Mouse (Mus musculus): Measurements from ENCODE around the gene Atp5c1. TPM values are rescaled to one million over a fixed set of nuclear protein-coding genes. Genes with fewer than 3 reads are reported as not detected.

Atp5c1 gene
- polyA plus RNA-seq, 1 experiment from 2014 or later: 993 TPM

DNA sequence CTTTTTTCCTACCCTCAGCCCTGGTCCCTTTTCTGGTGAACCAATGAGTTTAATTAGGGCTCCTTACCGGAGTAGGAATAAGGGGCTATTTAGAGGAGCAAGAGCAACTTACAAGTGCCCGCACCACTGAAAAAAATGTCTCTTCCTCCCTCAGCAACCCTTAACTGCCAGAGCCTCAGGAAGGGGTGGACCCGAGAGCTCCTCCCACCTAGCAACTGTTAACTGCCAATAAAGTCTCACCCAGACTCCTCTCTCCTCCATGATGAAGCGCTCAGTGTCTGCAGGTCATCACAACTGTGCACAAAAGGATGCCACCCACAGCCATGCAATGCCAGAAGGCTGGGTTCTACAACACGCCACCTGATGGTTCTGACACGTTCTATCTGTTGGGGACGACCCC lies 8.6 kb downstream of the Atp5c1 start:
- H3K4me2 ChIP-seq (replicated peaks; ENCODE audit: low read depth): no peak overlapping the region
- H3K27ac ChIP-seq (ENCODE audit: low read depth, low read length): no peak overlapping the region
- WGBS: 79% methylated on average over 7 of the region's 7 CpGs
- peaks cover 24% of the 10 kb centered on the region for H3K36me3 ChIP-seq (ENCODE audit: control insufficient read depth, insufficient read depth)
- no peaks in the 10 kb centered on the region for H3K9me3 ChIP-seq (ENCODE audit: control insufficient read depth)
- H3K4me3 ChIP-seq (ENCODE audit: low read depth, low read length): no peak overlapping the region
- ATAC-seq: no peak
- no peak overlapping the region for H3K9ac ChIP-seq (ENCODE audit: low read depth, low read length)
- H3K4me1 ChIP-seq (replicated peaks; ENCODE audit: control insufficient read depth, insufficient read depth, low read length): 0 out of 2 replicates have a peak, but pooled peaks cover 5% of the 10 kb centered on the region
- H3K27me3 ChIP-seq (replicated peaks; ENCODE audit: control insufficient read depth, insufficient read depth, low read length): no peaks in the 10 kb centered on the region
- no peak for TF ChIP-seq CTCF (IDR thresholded peaks at IDR 0.05; ENCODE audit: low read depth)

GRCm38 (mm10) chr2:10058836-10059235 lies 21.5 kb downstream of the Atp5c1 start:
- Histone ChIP-seq H3K4me1 (replicated peaks; ENCODE audit: control insufficient read depth, insufficient read depth, low read length) (no peaks in the 10 kb centered on the region), H3K27ac (ENCODE audit: low read depth, low read length) (no peak overlapping the region), H3K9me3 (ENCODE audit: control insufficient read depth) (no peaks in the 10 kb centered on the region), H3K9ac (ENCODE audit: low read depth, low read length) (no peak overlapping the region), H3K4me3 (ENCODE audit: low read depth, low read length) (no peak overlapping the region), H3K36me3 (ENCODE audit: control insufficient read depth, insufficient read depth) (peaks cover 88% of the 10 kb centered on the region), H3K4me2 (replicated peaks; ENCODE audit: low read depth) (no peak overlapping the region), H3K27me3 (replicated peaks; ENCODE audit: control insufficient read depth, insufficient read depth, low read length) (no peaks in the 10 kb centered on the region)
- no peak for ATAC-seq
- TF ChIP-seq CTCF (IDR thresholded peaks at IDR 0.05; ENCODE audit: low read depth): no peak
- 68% methylated on average over 5 of the region's 5 CpGs for WGBS

DNA sequence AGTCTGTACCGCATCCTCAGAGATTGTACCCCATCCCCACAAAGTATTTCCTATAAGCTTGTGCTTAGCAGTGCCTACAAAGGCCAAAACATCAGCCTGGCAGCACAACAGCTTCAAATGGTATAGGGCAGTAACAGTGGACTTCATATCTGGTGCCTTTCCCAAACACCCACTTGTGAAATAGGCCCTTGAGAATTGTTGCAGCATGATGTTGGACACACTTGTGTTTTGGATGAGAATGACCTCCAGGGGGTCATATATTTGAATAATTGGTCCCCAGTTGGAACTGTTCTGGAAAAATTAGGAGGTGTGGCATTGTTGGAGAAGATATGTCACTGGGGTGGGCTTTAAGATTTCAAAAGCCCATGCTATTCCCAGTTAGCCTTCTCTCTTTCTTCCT lies 28.3 kb downstream of the Atp5c1 start:
- Histone ChIP-seq H3K27me3 (replicated peaks; ENCODE audit: control insufficient read depth, insufficient read depth, low read length) (no peaks in the 10 kb centered on the region), H3K4me2 (replicated peaks; ENCODE audit: low read depth) (no peak overlapping the region), H3K4me1 (replicated peaks; ENCODE audit: control insufficient read depth, insufficient read depth, low read length) (no peaks in the 10 kb centered on the region), H3K27ac (ENCODE audit: low read depth, low read length) (no peak overlapping the region), H3K9me3 (ENCODE audit: control insufficient read depth) (no peaks in the 10 kb centered on the region), H3K4me3 (ENCODE audit: low read depth, low read length) (no peak overlapping the region), H3K36me3 (ENCODE audit: control insufficient read depth, insufficient read depth) (peaks cover 25% of the 10 kb centered on the region), H3K9ac (ENCODE audit: low read depth, low read length) (no peak overlapping the region)
- TF ChIP-seq CTCF (IDR thresholded peaks at IDR 0.05; ENCODE audit: low read depth): no peak
- no peak for ATAC-seq
- 100% methylated on average over 1 of the region's 1 CpGs for WGBS

DNA sequence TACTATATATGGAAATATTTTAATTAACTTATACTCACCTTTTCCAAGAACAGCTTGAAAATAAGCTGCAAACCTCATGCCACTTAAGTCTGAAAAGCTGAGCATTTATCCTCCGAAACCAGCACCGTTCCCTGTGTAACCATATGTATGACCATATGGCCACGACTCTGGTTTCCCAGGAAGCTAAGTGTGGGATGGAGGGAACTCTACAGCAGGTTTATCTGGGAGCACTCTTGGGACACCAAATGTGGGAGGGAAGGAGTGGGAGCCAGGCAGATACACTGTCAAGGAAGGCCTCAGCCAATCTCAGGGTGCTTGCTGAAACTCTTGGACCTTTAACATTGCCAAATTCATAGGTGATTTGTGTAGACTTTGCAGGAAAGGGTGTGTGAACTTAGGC lies 29.4 kb downstream of the Atp5c1 start:
- H3K9me3 ChIP-seq (ENCODE audit: control insufficient read depth): no peaks in the 10 kb centered on the region
- H3K27ac ChIP-seq (ENCODE audit: low read depth, low read length): no peak overlapping the region
- peaks cover 17% of the 10 kb centered on the region for H3K36me3 ChIP-seq (ENCODE audit: control insufficient read depth, insufficient read depth)
- no peak for ATAC-seq
- H3K9ac ChIP-seq (ENCODE audit: low read depth, low read length): no peak overlapping the region
- H3K27me3 ChIP-seq (replicated peaks; ENCODE audit: control insufficient read depth, insufficient read depth, low read length): no peaks in the 10 kb centered on the region
- 88% methylated on average over 3 of the region's 3 CpGs for WGBS
- H3K4me3 ChIP-seq (ENCODE audit: low read depth, low read length): no peak overlapping the region
- H3K4me2 ChIP-seq (replicated peaks; ENCODE audit: low read depth): no peak overlapping the region
- no peak for TF ChIP-seq CTCF (IDR thresholded peaks at IDR 0.05; ENCODE audit: low read depth)
- no peaks in the 10 kb centered on the region for H3K4me1 ChIP-seq (replicated peaks; ENCODE audit: control insufficient read depth, insufficient read depth, low read length)

DNA sequence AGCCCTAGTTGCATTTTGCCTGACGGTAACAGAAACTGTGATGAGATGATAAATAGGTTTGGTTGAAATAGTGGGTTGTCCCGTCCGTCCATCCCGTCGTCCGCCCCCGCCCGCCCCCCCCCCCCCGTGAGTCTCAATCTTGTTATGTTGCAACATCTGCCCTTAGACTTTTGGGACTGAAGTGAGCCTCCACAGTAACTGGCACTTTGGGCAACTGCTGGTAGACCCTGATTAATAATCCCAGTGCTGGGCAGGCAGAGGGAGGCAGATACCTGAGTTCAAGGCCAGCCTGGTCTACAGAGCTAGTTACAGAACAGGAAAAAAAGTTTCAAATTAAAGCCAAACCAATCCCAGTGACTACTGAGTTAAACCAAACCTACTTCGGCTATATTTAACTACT lies 30.9 kb downstream of the Atp5c1 start:
- ATAC-seq: no peak
- H3K27me3 ChIP-seq (replicated peaks; ENCODE audit: control insufficient read depth, insufficient read depth, low read length): no peaks in the 10 kb centered on the region
- H3K4me2 ChIP-seq (replicated peaks; ENCODE audit: low read depth): peak overlapping the region; percentile 94
- H3K9me3 ChIP-seq (ENCODE audit: control insufficient read depth): no peaks in the 10 kb centered on the region
- peak overlapping the region; percentile 96 for H3K4me3 ChIP-seq (ENCODE audit: low read depth, low read length)
- no peaks in the 10 kb centered on the region for H3K4me1 ChIP-seq (replicated peaks; ENCODE audit: control insufficient read depth, insufficient read depth, low read length)
- 15% methylated on average over 10 of the region's 10 CpGs for WGBS
- no peak overlapping the region for H3K27ac ChIP-seq (ENCODE audit: low read depth, low read length)
- H3K36me3 ChIP-seq (ENCODE audit: control insufficient read depth, insufficient read depth): peaks cover 3% of the 10 kb centered on the region; the same call in 1 of the 2 replicates
- no peak for TF ChIP-seq CTCF (IDR thresholded peaks at IDR 0.05; ENCODE audit: low read depth)
- H3K9ac ChIP-seq (ENCODE audit: low read depth, low read length): no peak overlapping the region

GRCm38 (mm10) chr2:10048461-10048860 lies 31.8 kb downstream of the Atp5c1 start, which contains the start of gene Taf3:
Gene Taf3 (minus strand): TSS chr2:10048596.
- no peaks in the 10 kb centered on the region for H3K27me3 ChIP-seq (replicated peaks; ENCODE audit: control insufficient read depth, insufficient read depth, low read length)
- peak within 1 kb of the TSS; percentile 94 for H3K4me2 ChIP-seq (replicated peaks; ENCODE audit: low read depth)
- H3K4me1 ChIP-seq (replicated peaks; ENCODE audit: control insufficient read depth, insufficient read depth, low read length): no peaks in the 10 kb centered on the region
- no peaks in the 10 kb centered on the region for H3K9me3 ChIP-seq (ENCODE audit: control insufficient read depth)
- peak within 1 kb of the TSS; percentile 96 for H3K4me3 ChIP-seq (ENCODE audit: low read depth, low read length)
- no peak within 1 kb of the TSS for H3K27ac ChIP-seq (ENCODE audit: low read depth, low read length)
- no peak for TF ChIP-seq CTCF (IDR thresholded peaks at IDR 0.05; ENCODE audit: low read depth)
- ATAC-seq: peak; percentile 95
- WGBS: under 1% methylated on average over 36 of the region's 36 CpGs
- peak within 1 kb of the TSS; percentile 82 for H3K9ac ChIP-seq (ENCODE audit: low read depth, low read length)
- no peaks in the 10 kb centered on the region for H3K36me3 ChIP-seq (ENCODE audit: control insufficient read depth, insufficient read depth)

Data from intestine, postnatal 0 days (tissue).